Mouse (Mus musculus) splenic B cell, adult 2 months (primary cell): ENCODE measurements around the gene Ifitm6.

Experiments
- DNase-seq: peaks from one replicate; pipeline ENCODE4 v3.0.0-alpha.2; 2011; ENCODE audit warnings: low read depth, low spot score
- H3K27me3 ChIP-seq: 2 replicates; pipeline ENCODE4 v1.6.1; 2012; ENCODE audit warnings: mild to moderate bottlenecking, low read length, moderate library complexity, mixed read lengths; ENCODE audit not compliant: control insufficient read depth, poor library complexity, insufficient read depth, severe bottlenecking
- H3K36me3 ChIP-seq: 2 replicates; pipeline ENCODE4 v1.6.1; 2012; ENCODE audit warnings: mild to moderate bottlenecking, low read length, moderate library complexity, mixed read lengths; ENCODE audit not compliant: control insufficient read depth, poor library complexity, insufficient read depth, severe bottlenecking

The Ifitm6 gene

GRCm38 (mm10) chr7:141028831-141029230 lies 11.1 kb upstream of the Ifitm6 start, which contains the start of gene Gm17387:
Gene Gm17387 (plus strand): TSS chr7:141029131.
- H3K27me3 ChIP-seq = no peaks in the 10 kb centered on the region
- no peak for DNase-seq
- H3K36me3 ChIP-seq = no peaks in the 10 kb centered on the region

GRCm38 (mm10) chr7:141026740-141027098 lies 9.0 kb upstream of the Ifitm6 start:
- no peaks in the 10 kb centered on the region for H3K27me3 ChIP-seq
- DNase-seq = no peak
- H3K36me3 ChIP-seq = no peaks in the 10 kb centered on the region

GRCm38 (mm10) chr7:141026097-141026739 lies 8.5 kb upstream of the Ifitm6 start:
- Histone ChIP-seq H3K36me3 (no peaks in the 10 kb centered on the region), H3K27me3 (no peaks in the 10 kb centered on the region)
- no peak for DNase-seq

- no peak for DNase-seq
- Histone ChIP-seq H3K27me3 (no peaks in the 10 kb centered on the region), H3K36me3 (no peaks in the 10 kb centered on the region)
Measured at GRCm38 (mm10) chr7:141024865-141025838, 7.4 kb upstream of the Ifitm6 start.

GRCm38 (mm10) chr7:141021489-141022449 lies 4.0 kb upstream of the Ifitm6 start:
- DNase-seq = no peak
- H3K36me3 ChIP-seq = no peaks in the 10 kb centered on the region
- H3K27me3 ChIP-seq = no peaks in the 10 kb centered on the region

- no peaks in the 10 kb centered on the region for H3K36me3 ChIP-seq
- no peak for DNase-seq
- H3K27me3 ChIP-seq = no peaks in the 10 kb centered on the region
Measured at GRCm38 (mm10) chr7:141019028-141019427, 1.3 kb upstream of the Ifitm6 start.

- no peaks in the 10 kb centered on the region for H3K27me3 ChIP-seq
- H3K36me3 ChIP-seq = no peaks in the 10 kb centered on the region
- DNase-seq = no peak
Measured at GRCm38 (mm10) chr7:141016707-141017697, 722 bp downstream of the Ifitm6 start.

GRCm38 (mm10) chr7:141011238-141011770 lies 6.4 kb downstream of the Ifitm6 start:
- H3K36me3 ChIP-seq = no peaks in the 10 kb centered on the region

GRCm38 (mm10) chr7:141010593-141010992 lies 7.1 kb downstream of the Ifitm6 start, which contains the start of gene Ifitm3:
Gene Ifitm3 (minus strand): TSS chr7:141010770.
- Histone ChIP-seq H3K36me3 (no peaks in the 10 kb centered on the region), H3K27me3 (no peaks in the 10 kb centered on the region)
- DNase-seq = peak; percentile 18

More at GRCm38 (mm10) chr7:141011238-141011770, 6.4 kb downstream of the Ifitm6 start:
- H3K27me3 ChIP-seq = no peaks in the 10 kb centered on the region
- DNase-seq = no peak

GRCm38 (mm10) chr7:141009665-141010064 lies 8.1 kb downstream of the Ifitm6 start:
- Histone ChIP-seq H3K36me3 (no peaks in the 10 kb centered on the region), H3K27me3 (no peaks in the 10 kb centered on the region)
- DNase-seq = no peak

- Histone ChIP-seq H3K36me3 (no peaks in the 10 kb centered on the region), H3K27me3 (no peaks in the 10 kb centered on the region)
- peak; percentile 78 for DNase-seq
Measured at GRCm38 (mm10) chr7:141008938-141009660, 8.6 kb downstream of the Ifitm6 start.

GRCm38 (mm10) chr7:141008312-141008761 lies 9.4 kb downstream of the Ifitm6 start:
- no peaks in the 10 kb centered on the region for H3K36me3 ChIP-seq
- no peaks in the 10 kb centered on the region for H3K27me3 ChIP-seq
- DNase-seq = no peak

- no peak for DNase-seq
- H3K36me3 ChIP-seq = no peaks in the 10 kb centered on the region
- H3K27me3 ChIP-seq = no peaks in the 10 kb centered on the region
Measured at GRCm38 (mm10) chr7:141006914-141007313, 10.8 kb downstream of the Ifitm6 start.
